Mouse (Mus musculus) spleen, adult 2 months (tissue): ENCODE measurements around the gene Kndc1. TPM values are rescaled to one million over a fixed set of nuclear protein-coding genes. Genes with fewer than 3 reads are reported as not detected.
A peak's percentile ranks its signal among the peaks of the same experiment; 100 is the strongest.

ENCODE experiments used
- DNase-seq, 2 experiments: peaks; one replicate each; pipeline versions ENCODE4 v3.0.0 to v3.0.0-alpha.2; 2012 to 2021; ENCODE audit warnings: low spot score in 2 of 2, low read depth in 1 of 2
- H3K27ac ChIP-seq: fragments of 200-500 bp; 2 replicates; pipeline ENCODE4 v1.5.1; 2012; ENCODE audit warnings: low read length, inconsistent platforms; ENCODE audit not compliant: insufficient read depth
- H3K27me3 ChIP-seq: fragments of 200-500 bp; 2 replicates; pipeline ENCODE4 v1.6.1; 2012; ENCODE audit warnings: mild to moderate bottlenecking, moderate library complexity, low read length, inconsistent platforms; ENCODE audit not compliant: control insufficient read depth, insufficient read depth
- H3K36me3 ChIP-seq: fragments of 200-500 bp; 2 replicates; pipeline ENCODE4 v1.6.1; 2012; ENCODE audit warnings: mild to moderate bottlenecking, low read length, inconsistent platforms; ENCODE audit not compliant: control insufficient read depth, insufficient read depth
- H3K4me1 ChIP-seq: fragments of 200-500 bp; 2 replicates; pipeline ENCODE4 v1.6.1; 2011; ENCODE audit warnings: inconsistent platforms; ENCODE audit not compliant: control insufficient read depth, insufficient read depth, insufficient read length
- H3K4me3 ChIP-seq: fragments of 200-500 bp; 2 replicates; pipeline ENCODE4 v1.5.1; 2011; ENCODE audit warnings: mild to moderate bottlenecking, inconsistent platforms; ENCODE audit not compliant: insufficient read depth, insufficient read length; ENCODE audit errors: extremely low read depth
- CTCF ChIP-seq: fragments of 200-500 bp; IDR thresholded peaks from 2 replicates; pipeline ENCODE4 v1.5.1; 2011; ENCODE audit warnings: mild to moderate bottlenecking, inconsistent platforms; ENCODE audit not compliant: insufficient read depth, insufficient read length, insufficient replicate concordance; ENCODE audit errors: extremely low read depth
- POLR2A ChIP-seq: fragments of 200-500 bp; IDR thresholded peaks from 2 replicates; pipeline ENCODE4 v1.6.1; 2011; ENCODE audit warnings: low read depth, low read length, inconsistent platforms
- WGBS: fragments of 180-500 bp; shearing (Covaris S2); methylation state at CpG from one replicate; pipeline ENCODE4 v1.1.7; 2018; 5-methylcytosine and 5-hydroxymethylcytosine counted together
- polyA plus RNA-seq: library from polyadenylated mRNA; depleted of rRNA; stranded (reverse); fragments of >200 nt; gene quantifications from 2 replicates; pipeline ENCODE4 v1.2.3, GENCODE M21; 2012

Gene Kndc1
- polyA plus RNA-seq, 1 experiment, result 0.16 TPM

DNA sequence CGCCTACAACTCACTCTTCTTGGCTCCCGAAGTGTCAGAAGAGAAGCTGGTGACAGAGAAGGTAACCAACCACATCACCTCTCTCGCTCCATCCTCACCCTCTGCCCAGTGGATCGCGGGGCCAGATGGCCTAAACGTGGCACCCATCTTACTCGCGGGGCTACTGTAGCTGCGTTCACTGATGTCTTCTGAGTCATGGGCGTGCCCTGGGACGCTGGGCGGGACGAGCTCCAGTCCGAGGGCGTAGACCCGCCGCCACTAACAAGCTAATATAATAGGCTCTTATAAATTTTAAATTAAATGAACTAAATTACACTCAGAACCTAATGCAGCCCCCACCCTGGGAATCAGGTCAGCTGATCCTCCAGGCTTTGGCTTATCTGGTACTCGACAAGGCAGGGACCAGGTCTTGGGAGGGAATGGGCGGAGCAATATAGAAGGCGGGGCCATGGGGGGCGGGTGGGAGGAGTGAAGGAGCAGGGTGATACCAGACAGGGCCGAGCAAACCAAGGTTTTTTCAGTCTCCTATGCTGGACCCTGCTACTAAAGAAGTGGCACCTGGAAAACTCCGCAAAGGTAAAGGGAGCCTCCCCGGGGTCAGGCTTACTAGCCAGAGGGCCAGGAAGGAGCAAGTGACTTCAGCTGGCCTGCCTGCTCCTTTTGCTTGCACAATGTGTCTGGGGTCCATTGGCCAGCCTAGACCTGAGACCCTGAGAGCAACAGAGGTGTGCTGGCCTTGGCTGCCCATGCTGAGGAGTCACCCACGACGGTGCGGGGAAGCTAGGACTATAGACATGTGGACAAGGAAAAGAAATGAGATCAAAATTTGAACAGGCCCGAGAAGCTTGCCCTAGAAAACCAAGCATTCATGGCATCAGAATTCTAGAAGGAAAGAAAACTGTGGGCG, 19.9 kb downstream of the Kndc1 start:
- no peak overlapping the region for H3K4me3 ChIP-seq
- no peaks in the 10 kb centered on the region for H3K27me3 ChIP-seq
- H3K36me3 ChIP-seq, result no peaks in the 10 kb centered on the region
- H3K4me1 ChIP-seq, result no peaks in the 10 kb centered on the region
- no peak overlapping the region for H3K27ac ChIP-seq
- DNase-seq, result no peak
- WGBS, result 19% methylated on average over 29 of the region's 29 CpGs
- TF ChIP-seq POLR2A (no peak), CTCF (no peak)

- Histone ChIP-seq H3K27ac (no peak overlapping the region), H3K36me3 (no peaks in the 10 kb centered on the region), H3K4me1 (no peaks in the 10 kb centered on the region), H3K27me3 (no peaks in the 10 kb centered on the region), H3K4me3 (no peak overlapping the region)
- no peak for DNase-seq
- TF ChIP-seq CTCF (no peak), POLR2A (no peak)
- 15% methylated on average over 14 of the region's 14 CpGs for whole genome bisulfite sequencing
Measured at GRCm38 (mm10) chr7:139915646-139916257, 21.3 kb downstream of the Kndc1 start.

GRCm38 (mm10) chr7:139916345-139916744, 21.8 kb downstream of the Kndc1 start:
- H3K36me3 ChIP-seq, result no peaks in the 10 kb centered on the region
- no peak overlapping the region for H3K4me3 ChIP-seq
- WGBS, result 2% methylated on average over 1 of the region's 1 CpGs
- no peak for TF ChIP-seq POLR2A
- H3K27ac ChIP-seq, result no peak overlapping the region
- H3K27me3 ChIP-seq, result no peaks in the 10 kb centered on the region
- no peak for DNase-seq
- no peaks in the 10 kb centered on the region for H3K4me1 ChIP-seq

DNA sequence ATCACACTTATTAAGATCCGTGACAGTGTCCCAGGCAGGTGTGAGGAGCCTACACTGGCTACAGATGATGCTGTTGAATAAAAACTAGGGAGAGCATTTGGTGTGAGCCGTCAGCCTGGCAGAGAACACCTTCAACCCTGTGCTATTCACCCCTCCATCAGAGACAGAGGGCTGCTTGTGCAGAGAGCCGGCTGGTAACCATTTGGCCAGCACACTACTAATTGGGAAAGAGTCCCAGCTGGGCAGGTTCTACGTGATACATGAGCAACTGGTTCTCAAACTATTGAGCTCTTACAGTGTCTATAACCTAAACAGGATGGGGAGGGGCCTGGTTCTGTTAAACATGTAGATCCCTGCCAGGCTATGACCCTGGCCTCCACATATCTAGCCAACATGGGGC, 23.8 kb downstream of the Kndc1 start:
- Histone ChIP-seq H3K4me1 (no peaks in the 10 kb centered on the region), H3K4me3 (no peak overlapping the region), H3K27me3 (no peaks in the 10 kb centered on the region), H3K36me3 (no peaks in the 10 kb centered on the region), H3K27ac (no peak overlapping the region)
- no peak for DNase-seq
- WGBS, result 71% methylated on average over 4 of the region's 4 CpGs
- TF ChIP-seq CTCF (no peak), POLR2A (no peak)

DNA sequence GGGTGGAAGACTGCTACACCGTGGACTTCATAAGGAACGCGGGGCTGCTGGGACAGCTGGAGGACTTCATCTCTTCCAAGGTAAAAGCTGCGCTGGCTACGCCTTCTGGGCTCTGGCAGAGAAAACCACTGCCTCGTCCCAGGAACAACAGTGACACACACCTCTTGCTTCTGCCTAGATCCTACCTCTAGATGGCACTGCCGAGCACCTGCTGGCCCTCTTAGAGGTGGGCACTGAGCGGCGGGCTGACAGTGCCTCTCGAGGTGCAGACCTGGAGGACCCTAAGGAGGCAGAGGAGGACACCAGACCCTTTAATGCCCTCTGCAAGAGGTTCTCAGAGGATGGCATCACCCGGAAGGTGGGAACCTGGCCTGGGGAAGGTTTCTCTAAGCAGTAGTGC, 36.2 kb downstream of the Kndc1 start:
- no peak overlapping the region for H3K27ac ChIP-seq
- H3K4me1 ChIP-seq, result no peaks in the 10 kb centered on the region
- H3K4me3 ChIP-seq, result no peak overlapping the region
- H3K36me3 ChIP-seq, result no peaks in the 10 kb centered on the region
- DNase-seq, result peak in 1 of 2 experiments; percentile 28
- H3K27me3 ChIP-seq, result no peaks in the 10 kb centered on the region
- whole genome bisulfite sequencing, result 27% methylated on average over 11 of the region's 11 CpGs
- no peak for TF ChIP-seq POLR2A
- peak; percentile 61; the same call in 1 of the 2 replicates for TF ChIP-seq CTCF

GRCm38 (mm10) chr7:139936705-139937104, 42.2 kb downstream of the Kndc1 start:
- Histone ChIP-seq H3K27ac (no peak overlapping the region), H3K4me3 (no peak overlapping the region), H3K27me3 (no peaks in the 10 kb centered on the region), H3K4me1 (no peaks in the 10 kb centered on the region), H3K36me3 (no peaks in the 10 kb centered on the region)
- TF ChIP-seq CTCF, result no peak
- no peak for TF ChIP-seq POLR2A
- 83% methylated on average over 10 of the region's 10 CpGs for WGBS
- DNase-seq, result no peak

GRCm38 (mm10) chr7:139937138-139937537, 42.6 kb downstream of the Kndc1 start:
- DNase-seq, result no peak
- Histone ChIP-seq H3K36me3 (no peaks in the 10 kb centered on the region), H3K4me3 (no peak overlapping the region), H3K27me3 (no peaks in the 10 kb centered on the region), H3K4me1 (no peaks in the 10 kb centered on the region), H3K27ac (no peak overlapping the region)
- TF ChIP-seq POLR2A (no peak), CTCF (no peak)
- WGBS, result 70% methylated on average over 3 of the region's 3 CpGs
